Mouse (Mus musculus): ENCODE results near the gene Zfp37. TPM values are rescaled to one million over a fixed set of nuclear protein-coding genes. Genes with fewer than 3 reads are reported as not detected.
A peak's percentile ranks its signal among the peaks of the same experiment; 100 is the strongest.
"Not testable (repeated sequence)": the region's sequence is repeated elsewhere in the genome, so short reads cannot be mapped to it uniquely, and the experiment has no call there.

Gene Zfp37
- total RNA-seq, 2 experiments from 2014 or later, result 22.0 to 22.2 TPM

- peak in 1 of 2 experiments; percentile 29 for DNase-seq (ENCODE audit: low spot score in 2 of 2)
- intact Hi-C loops (cut with DNase I), result loop anchor here (5.0 kb wide), 1 partner anchor 96 kb away; no protein-coding TSS in a partner anchor
These were observed 2.5 kb downstream of the Zfp37 start for GRCm38 (mm10) chr4:62228391-62228790.

GRCm38 (mm10) chr4:62213490-62213889 is 17.4 kb downstream of the Zfp37 start:
- DNase-seq (ENCODE audit: low spot score in 2 of 2), result no peak
- intact Hi-C loops (cut with DNase I), result no loop called here

- intact Hi-C loops (cut with DNase I), result no loop called here
- DNase-seq (ENCODE audit: low spot score in 2 of 2), result no peak
These were observed 20.8 kb downstream of the Zfp37 start for GRCm38 (mm10) chr4:62210035-62210434.

GRCm38 (mm10) chr4:62208696-62209380 is 22.0 kb downstream of the Zfp37 start:
- intact Hi-C loops (cut with DNase I), result loop anchor here (2.0 to 5.0 kb wide), 2 partner anchors 78 to 198 kb away; partner anchors contain the start of genes Cdc26 and Prpf4
- DNase-seq (ENCODE audit: low spot score in 2 of 2), result no peak

GRCm38 (mm10) chr4:62207851-62208695 is 22.8 kb downstream of the Zfp37 start:
- intact Hi-C loops (cut with DNase I), result loop anchor here (2.0 to 5.0 kb wide), 2 partner anchors 79 to 199 kb away; partner anchors contain the start of genes Cdc26 and Prpf4
- DNase-seq (ENCODE audit: low spot score in 2 of 2), result peak; percentile 91 to 92

- no peak for DNase-seq (ENCODE audit: low spot score in 2 of 2)
- intact Hi-C loops (cut with DNase I), result no loop called here
These were observed 30.8 kb downstream of the Zfp37 start for GRCm38 (mm10) chr4:62199923-62200529.

- no peak for DNase-seq (ENCODE audit: low spot score in 2 of 2)
- intact Hi-C loops (cut with DNase I), result no loop called here
These were observed 42.1 kb downstream of the Zfp37 start for GRCm38 (mm10) chr4:62188778-62189177.

- intact Hi-C loops (cut with DNase I), result no loop called here
- peak in 1 of 2 experiments; percentile 15 for DNase-seq (ENCODE audit: low spot score in 2 of 2)
These were observed 53.6 kb downstream of the Zfp37 start for GRCm38 (mm10) chr4:62177282-62177681.

- DNase-seq (ENCODE audit: low spot score in 2 of 2), result no peak
- intact Hi-C loops (cut with DNase I), result no loop called here
These were observed 56.4 kb downstream of the Zfp37 start for GRCm38 (mm10) chr4:62174471-62174870.

GRCm38 (mm10) chr4:62167636-62168035 is 63.2 kb downstream of the Zfp37 start:
- DNase-seq (ENCODE audit: low spot score in 2 of 2); intact Hi-C loops (cut with DNase I): not testable (repeated sequence)

- intact Hi-C loops (cut with DNase I), result no loop called here
- no peak for DNase-seq (ENCODE audit: low spot score in 2 of 2)
These were observed 72.4 kb downstream of the Zfp37 start for GRCm38 (mm10) chr4:62158401-62158800.

- intact Hi-C loops (cut with DNase I), result no loop called here
- DNase-seq (ENCODE audit: low spot score in 2 of 2), result no peak
These were observed 80.0 kb downstream of the Zfp37 start, which contains the start of gene Mup21 for GRCm38 (mm10) chr4:62150811-62151210. Gene Mup21 (minus strand): TSS chr4:62150863.

Other genes with a start within 250 kb of the Zfp37 start
- gene Mup20, start 176.9 kb downstream of the Zfp37 start, total RNA-seq (2021), result not detected
- gene Mup3, start 143.7 kb downstream of the Zfp37 start, total RNA-seq (2021), result not detected
- gene Mup21, start 80.2 kb downstream of the Zfp37 start, total RNA-seq (2021), result not detected
- 1 to 10 TPM; 6.7 to 8.7 TPM for gene Slc31a2, start 31.5 kb upstream of the Zfp37 start, total RNA-seq (2021)
- 10 to 100 TPM; 34.5 to 38.9 TPM for gene Fkbp15, start 129.5 kb upstream of the Zfp37 start, total RNA-seq (2021)
- gene Slc31a1, start 129.7 kb upstream of the Zfp37 start, total RNA-seq (2021), result 10 to 100 TPM; 14.2 to 15.2 TPM
- gene Cdc26, start 177.6 kb upstream of the Zfp37 start, total RNA-seq (2021), result 10 to 100 TPM; 44.0 to 44.1 TPM
- 10 to 100 TPM; 12.1 to 12.4 TPM for gene Prpf4, start 177.8 kb upstream of the Zfp37 start, total RNA-seq (2021)
- not detected for gene Rnf183, start 204.2 kb upstream of the Zfp37 start, total RNA-seq (2021)
- gene Wdr31, start 239.8 kb upstream of the Zfp37 start, total RNA-seq (2021), result 1 to 10 TPM; 7.8 to 8.9 TPM
- under 1 TPM; 0.27 to 0.54 TPM for gene Bspry, start 249.0 kb upstream of the Zfp37 start, total RNA-seq (2021)